Mouse (Mus musculus): Measurements from ENCODE around the gene Zfp385b. TPM values are rescaled to one million over a fixed set of nuclear protein-coding genes. Genes with fewer than 3 reads are reported as not detected.
A peak's percentile ranks its signal among the peaks of the same experiment; 100 is the strongest.

The Zfp385b gene
- polyA plus RNA-seq, 1 experiment, result 66.9 TPM

DNA sequence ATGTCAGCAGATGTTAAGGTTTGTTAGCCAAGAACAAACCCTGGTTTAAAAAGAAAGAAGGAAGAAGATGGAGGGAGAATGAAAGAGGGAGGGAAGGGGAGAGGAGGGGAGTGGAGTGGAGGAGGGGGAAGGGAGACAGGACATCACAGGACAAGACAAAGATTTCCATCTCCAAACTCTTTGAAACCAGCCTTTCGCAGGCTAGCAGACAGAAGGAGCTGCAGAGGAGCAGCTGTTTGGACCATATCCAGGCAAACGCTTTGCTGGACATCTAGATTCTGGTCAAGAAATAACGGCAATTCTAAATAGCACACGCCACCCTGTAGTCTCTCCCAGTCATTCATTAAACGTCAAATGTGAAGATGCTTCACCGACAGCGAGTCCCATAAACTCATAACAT is 38.0 kb downstream of the Zfp385b start:
- no peak for TF ChIP-seq POLR2A (IDR thresholded peaks at IDR 0.05; ENCODE audit: borderline replicate concordance, insufficient read depth, low read length)
- no peak for TF ChIP-seq CTCF (IDR thresholded peaks at IDR 0.05; ENCODE audit: borderline replicate concordance, insufficient read depth, low read depth, low read length)
- 32% methylated on average over 7 of the region's 7 CpGs for WGBS
- Histone ChIP-seq H3K27ac (ENCODE audit: insufficient read depth, low read length) (no peak overlapping the region), H3K4me3 (replicated peaks; ENCODE audit: insufficient read depth, low read depth, low read length) (no peak overlapping the region), H3K27me3 (ENCODE audit: control insufficient read depth, insufficient read depth, low read length) (no peaks in the 10 kb centered on the region), H3K4me1 (ENCODE audit: control insufficient read depth, insufficient read depth, low read length) (peaks cover 12% of the 10 kb centered on the region)
- DNase-seq, result no peak

DNA sequence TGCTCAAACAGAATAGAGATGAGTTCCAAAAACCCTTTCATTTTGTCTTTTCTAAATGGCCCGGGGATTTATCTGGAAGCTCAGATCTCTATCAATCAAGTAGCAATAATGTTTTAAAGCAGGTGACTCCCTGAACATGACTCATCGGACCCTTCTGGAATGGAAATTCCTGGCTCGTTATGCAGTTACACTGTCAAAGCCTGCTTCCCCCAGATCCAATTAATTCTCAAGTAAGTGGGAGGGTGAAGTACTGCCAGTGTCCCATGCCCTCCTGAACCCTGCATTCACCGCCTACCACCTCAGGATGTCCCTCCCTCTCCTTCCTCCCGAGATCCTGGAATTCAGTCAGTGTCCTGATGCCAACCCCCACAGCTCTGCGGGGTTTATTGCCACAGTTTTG is 41.7 kb downstream of the Zfp385b start:
- peak in 1 of 2 experiments; percentile 50 for DNase-seq
- Histone ChIP-seq H3K27ac (ENCODE audit: insufficient read depth, low read length) (no peak overlapping the region), H3K27me3 (ENCODE audit: control insufficient read depth, insufficient read depth, low read length) (no peaks in the 10 kb centered on the region), H3K4me1 (ENCODE audit: control insufficient read depth, insufficient read depth, low read length) (peaks cover 11% of the 10 kb centered on the region), H3K4me3 (replicated peaks; ENCODE audit: insufficient read depth, low read depth, low read length) (no peak overlapping the region)
- 24% methylated on average over 6 of the region's 6 CpGs for WGBS
- TF ChIP-seq CTCF (IDR thresholded peaks at IDR 0.05; ENCODE audit: borderline replicate concordance, insufficient read depth, low read depth, low read length), result no peak
- TF ChIP-seq POLR2A (IDR thresholded peaks at IDR 0.05; ENCODE audit: borderline replicate concordance, insufficient read depth, low read length), result no peak

DNA sequence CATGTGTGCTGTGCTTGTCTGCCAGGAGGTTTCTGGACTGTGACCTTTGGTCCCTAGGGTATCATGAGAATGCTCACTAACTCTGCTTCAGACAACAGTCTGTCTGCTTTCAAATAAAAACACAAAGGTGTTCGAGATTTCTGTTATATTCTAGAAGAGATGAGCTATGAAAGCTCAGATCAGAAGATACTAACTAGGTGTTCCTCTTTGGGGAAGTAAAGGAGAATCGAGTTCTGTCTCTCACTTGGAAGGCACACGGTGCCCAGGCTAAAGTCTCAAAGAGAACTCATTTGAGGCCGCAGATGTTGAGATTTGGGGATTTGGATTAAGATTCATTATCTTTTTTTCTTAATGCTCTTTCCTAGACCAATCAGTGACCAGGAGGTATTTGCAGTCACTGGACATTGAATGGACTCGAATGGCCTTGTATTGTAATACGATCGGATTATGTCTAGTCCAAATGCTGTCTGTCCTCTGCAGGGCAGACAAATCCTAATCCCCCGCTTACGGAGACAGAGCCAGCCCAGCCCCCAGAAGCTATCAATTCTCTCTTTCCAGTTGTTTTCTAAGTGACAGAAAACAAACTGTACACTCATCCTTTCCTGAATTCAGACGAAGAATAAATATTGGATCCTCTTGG is 42.3 kb downstream of the Zfp385b start:
- Histone ChIP-seq H3K27me3 (ENCODE audit: control insufficient read depth, insufficient read depth, low read length) (no peaks in the 10 kb centered on the region), H3K4me1 (ENCODE audit: control insufficient read depth, insufficient read depth, low read length) (peaks cover 11% of the 10 kb centered on the region), H3K27ac (ENCODE audit: insufficient read depth, low read length) (no peak overlapping the region), H3K4me3 (replicated peaks; ENCODE audit: insufficient read depth, low read depth, low read length) (no peak overlapping the region)
- TF ChIP-seq CTCF (IDR thresholded peaks at IDR 0.05; ENCODE audit: borderline replicate concordance, insufficient read depth, low read depth, low read length), result no peak
- TF ChIP-seq POLR2A (IDR thresholded peaks at IDR 0.05; ENCODE audit: borderline replicate concordance, insufficient read depth, low read length), result no peak
- 73% methylated on average over 10 of the region's 10 CpGs for WGBS
- DNase-seq, result no peak

DNA sequence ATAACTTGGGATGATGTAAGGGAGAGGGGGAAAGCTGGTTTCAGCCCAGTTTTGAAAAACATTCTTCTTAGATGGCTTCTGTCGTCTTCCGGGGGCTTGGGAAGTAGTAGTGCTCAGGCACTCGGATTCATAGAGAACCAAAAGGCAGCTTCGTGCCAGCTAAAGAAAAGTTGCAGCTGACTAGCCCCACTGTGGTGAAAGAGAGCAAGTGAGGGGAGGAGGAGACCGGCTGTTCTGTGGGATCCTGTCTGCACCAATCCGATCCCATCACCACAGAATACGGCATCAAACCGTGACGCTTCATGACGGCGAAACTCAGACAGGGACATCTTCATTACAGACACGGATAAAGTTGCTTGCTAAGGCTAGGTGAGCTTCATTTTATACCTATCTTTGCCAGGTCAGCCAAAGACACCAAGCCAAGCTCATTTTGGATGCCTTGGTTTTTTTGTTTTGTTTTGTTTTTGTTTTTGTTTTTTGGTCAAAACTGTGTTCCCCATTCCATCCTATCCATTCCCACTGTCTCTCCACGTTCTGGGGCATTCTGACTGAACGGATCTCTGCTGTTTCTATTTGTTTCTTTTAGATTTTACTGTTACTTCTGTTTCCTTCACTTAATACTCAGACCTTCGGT is 44.1 kb downstream of the Zfp385b start:
- H3K27ac ChIP-seq (ENCODE audit: insufficient read depth, low read length), result no peak overlapping the region
- peak in 1 of 2 experiments; percentile 33 for DNase-seq
- TF ChIP-seq POLR2A (IDR thresholded peaks at IDR 0.05; ENCODE audit: borderline replicate concordance, insufficient read depth, low read length) (no peak), CTCF (IDR thresholded peaks at IDR 0.05; ENCODE audit: borderline replicate concordance, insufficient read depth, low read depth, low read length) (no peak)
- 29% methylated on average over 15 of the region's 15 CpGs for WGBS
- H3K4me1 ChIP-seq (ENCODE audit: control insufficient read depth, insufficient read depth, low read length), result peaks cover 22% of the 10 kb centered on the region
- H3K4me3 ChIP-seq (replicated peaks; ENCODE audit: insufficient read depth, low read depth, low read length), result no peak overlapping the region
- no peaks in the 10 kb centered on the region for H3K27me3 ChIP-seq (ENCODE audit: control insufficient read depth, insufficient read depth, low read length)

DNA sequence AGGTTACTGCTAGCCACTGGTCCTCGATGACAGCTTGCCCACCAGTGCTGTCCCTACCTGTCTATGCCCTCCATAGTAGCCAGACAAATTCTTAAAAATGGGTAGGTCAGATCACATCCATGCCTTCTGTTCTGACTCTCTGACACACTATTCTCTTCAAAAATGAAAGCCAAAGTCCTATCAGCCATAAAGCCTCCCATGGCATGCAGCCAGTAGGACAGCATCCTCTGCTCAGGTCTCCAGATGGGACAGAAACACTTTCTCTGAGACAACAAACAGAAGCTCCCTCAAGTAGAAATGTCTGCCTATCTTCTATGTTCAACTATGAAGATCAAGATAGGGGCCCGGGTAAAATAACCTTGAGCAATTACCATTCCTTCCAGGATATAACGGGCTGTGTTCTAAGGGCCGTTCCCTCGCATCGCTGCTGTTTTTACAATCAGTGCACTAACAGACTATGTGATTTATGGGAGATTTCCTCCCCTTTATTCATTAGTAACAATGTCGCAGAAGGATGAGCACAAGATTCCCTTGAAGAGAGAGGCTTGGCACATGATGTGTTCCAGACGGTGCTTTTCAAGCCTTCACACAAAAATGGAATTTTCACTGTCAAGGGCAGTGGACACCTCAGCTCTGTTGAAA is 49.3 kb downstream of the Zfp385b start:
- Histone ChIP-seq H3K27ac (ENCODE audit: insufficient read depth, low read length) (no peak overlapping the region), H3K4me1 (ENCODE audit: control insufficient read depth, insufficient read depth, low read length) (peaks cover 22% of the 10 kb centered on the region), H3K4me3 (replicated peaks; ENCODE audit: insufficient read depth, low read depth, low read length) (no peak overlapping the region), H3K27me3 (ENCODE audit: control insufficient read depth, insufficient read depth, low read length) (no peaks in the 10 kb centered on the region)
- DNase-seq, result peak; percentile 64 to 80
- TF ChIP-seq CTCF (IDR thresholded peaks at IDR 0.05; ENCODE audit: borderline replicate concordance, insufficient read depth, low read depth, low read length), result no peak
- no peak for TF ChIP-seq POLR2A (IDR thresholded peaks at IDR 0.05; ENCODE audit: borderline replicate concordance, insufficient read depth, low read length)
- 33% methylated on average over 8 of the region's 8 CpGs for WGBS

DNA sequence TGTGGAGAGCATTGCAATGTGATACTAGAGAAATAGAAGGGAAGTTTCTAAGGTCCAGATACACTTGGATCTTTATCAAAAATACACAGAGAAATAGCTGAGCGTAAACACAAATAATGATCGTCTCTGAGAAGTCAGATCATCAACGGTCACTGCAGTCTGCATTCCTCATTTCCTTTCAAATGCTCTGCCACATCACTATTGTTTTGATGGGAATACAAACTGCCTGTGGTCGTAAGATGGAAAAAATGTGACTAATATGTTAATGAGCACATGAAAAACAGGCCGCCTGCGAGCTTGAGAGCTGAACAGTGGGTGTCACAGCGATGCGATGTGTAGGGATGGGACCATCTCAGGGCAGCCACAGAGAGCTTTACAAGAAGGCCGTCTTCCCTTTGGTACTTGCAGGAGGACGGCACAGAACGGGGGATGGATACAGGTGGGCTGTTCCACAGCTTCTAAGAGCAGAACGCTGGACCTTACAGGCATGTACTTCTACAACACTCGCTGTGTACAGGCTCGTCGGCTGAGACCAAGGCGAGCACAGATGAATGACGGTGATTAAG is 51.0 kb downstream of the Zfp385b start:
- DNase-seq, result peak in 1 of 2 experiments; percentile 40
- TF ChIP-seq CTCF (IDR thresholded peaks at IDR 0.05; ENCODE audit: borderline replicate concordance, insufficient read depth, low read depth, low read length), result no peak
- TF ChIP-seq POLR2A (IDR thresholded peaks at IDR 0.05; ENCODE audit: borderline replicate concordance, insufficient read depth, low read length), result no peak
- no peaks in the 10 kb centered on the region for H3K27me3 ChIP-seq (ENCODE audit: control insufficient read depth, insufficient read depth, low read length)
- H3K4me1 ChIP-seq (ENCODE audit: control insufficient read depth, insufficient read depth, low read length), result peaks cover 22% of the 10 kb centered on the region
- 34% methylated on average over 17 of the region's 17 CpGs for WGBS
- H3K4me3 ChIP-seq (replicated peaks; ENCODE audit: insufficient read depth, low read depth, low read length), result no peak overlapping the region
- no peak overlapping the region for H3K27ac ChIP-seq (ENCODE audit: insufficient read depth, low read length)

DNA sequence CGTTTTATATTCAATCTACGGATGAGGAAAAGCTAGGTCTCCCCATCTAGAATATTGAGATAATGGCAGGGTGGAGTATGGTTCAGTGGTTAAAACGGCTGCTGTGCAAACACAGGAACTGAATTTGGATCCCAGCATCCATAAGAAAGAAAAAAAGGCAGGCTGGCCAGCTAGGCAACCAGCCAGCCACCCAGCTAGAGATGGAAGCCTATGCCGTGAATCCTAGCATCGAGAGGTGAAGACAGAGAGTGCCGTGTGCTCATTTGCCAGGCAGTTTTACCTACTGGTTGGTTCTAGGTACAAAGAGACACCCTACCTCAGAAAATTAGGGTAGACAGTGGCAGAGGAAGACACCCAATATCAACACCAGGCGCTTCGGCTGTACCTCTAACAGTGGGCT is 57.5 kb downstream of the Zfp385b start:
- Histone ChIP-seq H3K4me3 (replicated peaks; ENCODE audit: insufficient read depth, low read depth, low read length) (no peak overlapping the region), H3K27ac (ENCODE audit: insufficient read depth, low read length) (no peak overlapping the region), H3K27me3 (ENCODE audit: control insufficient read depth, insufficient read depth, low read length) (no peaks in the 10 kb centered on the region), H3K4me1 (ENCODE audit: control insufficient read depth, insufficient read depth, low read length) (peaks cover 12% of the 10 kb centered on the region; the same call in 1 of the 2 replicates)
- peak; percentile 70 to 81 for DNase-seq
- WGBS, result 37% methylated on average over 8 of the region's 8 CpGs
- no peak for TF ChIP-seq POLR2A (IDR thresholded peaks at IDR 0.05; ENCODE audit: borderline replicate concordance, insufficient read depth, low read length)
- TF ChIP-seq CTCF (IDR thresholded peaks at IDR 0.05; ENCODE audit: borderline replicate concordance, insufficient read depth, low read depth, low read length), result no peak

All from cerebellum, adult 2 months (tissue).